Mouse (Mus musculus): ENCODE data around the gene Tedc1.

GRCm38 (mm10) chr12:113186326-113187010, 30.2 kb downstream of the Tedc1 start:
- no peak for TF ChIP-seq CTCF (IDR thresholded peaks at IDR 0.05)
- TF ChIP-seq EP300 (IDR thresholded peaks at IDR 0.05) = no peak

Data from lung, postnatal 0 days (tissue).